ENCODE assay signal across 14 mouse cellular contexts in the genomic region with DNA sequence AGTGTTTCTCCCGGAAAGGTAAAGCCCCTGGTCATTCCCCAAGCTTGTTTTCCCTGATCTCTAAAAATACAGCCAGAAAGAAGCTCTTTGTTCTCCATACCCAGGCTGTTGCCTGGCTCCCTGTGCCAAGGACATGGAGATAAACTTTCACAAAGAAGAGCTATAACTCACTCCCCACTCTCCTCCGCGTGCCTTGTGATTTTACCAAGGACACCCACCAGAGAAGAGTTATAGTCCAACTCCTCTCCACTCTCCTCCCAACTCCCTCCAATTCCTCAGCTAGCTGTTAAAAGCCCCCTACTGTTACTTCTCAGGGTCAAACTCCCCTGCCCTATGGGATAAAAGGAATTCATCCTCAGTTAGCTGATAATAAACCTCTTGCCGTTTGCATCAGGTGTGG. TPM values are rescaled to one million over a fixed set of nuclear protein-coding genes. Genes with fewer than 3 reads are reported as not detected.
"Had no signal": no experiment of that assay in that cellular context is flagged by ENCODE, and none has a peak within 500 bp of the region (broad histone marks: within the 10 kb centered on the region; RNA-seq: fewer than 3 reads in every experiment).

No protein-coding gene starts in this region.

RNA-seq across cellular contexts. Expression of gene Luzp4, which starts 15.6 kb away (rescaled TPM):
- total RNA-seq: neutrophil, adult 5-6 weeks had no signal
- polyA plus RNA-seq: neural tube, embryonic 12.5 days; neural tube, embryonic 13.5 days; neural tube, embryonic 14.5 days; neural tube, embryonic 15.5 days; small intestine, adult 2 months; spleen, adult 2 months; stomach, embryonic 14.5 days; stomach, embryonic 15.5 days; stomach, embryonic 16.5 days; stomach, postnatal 0 days; thymus, adult 2 months; thymus, postnatal 0 days; urinary bladder, adult 2 months had no signal
